Mouse (Mus musculus) stomach, embryonic 16.5 days (tissue): ENCODE results near the gene Pgm5. TPM values are rescaled to one million over a fixed set of nuclear protein-coding genes. Genes with fewer than 3 reads are reported as not detected.
"Not testable (repeated sequence)": the region's sequence is repeated elsewhere in the genome, so short reads cannot be mapped to it uniquely, and the experiment has no call there.

Experiments
- ATAC-seq: fragments of 200-750 bp; cut with Nextera tagmentation; 2 replicates; pipeline ENCODE4 v1.8.0; 2017; ENCODE audit warnings: moderate number of reproducible peaks, moderate TSS enrichment; ENCODE audit not compliant: insufficient read depth, low FRiP score
- H3K27ac ChIP-seq: fragments of 300-500 bp; sonication (generic); 2 replicates; pipeline ENCODE4 v1.5.1; 2014; ENCODE audit warnings: low read length
- H3K27me3 ChIP-seq: fragments of 300-500 bp; sonication (generic); 2 replicates; pipeline ENCODE4 v1.6.1; 2014; ENCODE audit warnings: low read length, control low read depth, mixed read lengths; ENCODE audit not compliant: control insufficient read depth, insufficient read depth
- H3K36me3 ChIP-seq: fragments of 300-500 bp; sonication (generic); 2 replicates; pipeline ENCODE4 v1.6.1; 2014; ENCODE audit warnings: low read length; ENCODE audit not compliant: control insufficient read depth, insufficient read depth
- H3K4me1 ChIP-seq: fragments of 300-500 bp; sonication (generic); 2 replicates; pipeline ENCODE4 v1.6.1; 2014; ENCODE audit warnings: low read length, control low read depth, mixed read lengths; ENCODE audit not compliant: control insufficient read depth, insufficient read depth
- H3K4me2 ChIP-seq: fragments of 300-500 bp; sonication (generic); 2 replicates; pipeline ENCODE4 v1.6.1; 2014; ENCODE audit warnings: low read depth, low read length, mixed read lengths
- H3K4me3 ChIP-seq: fragments of 300-500 bp; sonication (generic); replicated peaks from 2 replicates; pipeline ENCODE4 v1.5.1; 2014; ENCODE audit warnings: mild to moderate bottlenecking, low read length
- H3K9ac ChIP-seq: fragments of 300-500 bp; sonication (generic); 2 replicates; pipeline ENCODE4 v1.6.1; 2014; ENCODE audit warnings: low read length
- H3K9me3 ChIP-seq: fragments of 300-500 bp; sonication (generic); replicated peaks from 2 replicates; pipeline ENCODE4 v1.6.1; 2016; ENCODE audit warnings: low read length, control low read depth; ENCODE audit not compliant: control insufficient read depth
- WGBS: fragments of 180-500 bp; shearing (Covaris S2); extraction: QIAGEN DNeasy Blood & Tissue Kit; methylation state at CpG from one replicate; pipeline ENCODE4 v1.1.7; 2014; 5-methylcytosine and 5-hydroxymethylcytosine counted together
- polyA plus RNA-seq: library from polyadenylated mRNA; unstranded; fragments of >200 nt; fragmentation: Nextera tagmentation; extraction: Ambion mirVana; gene quantifications from 2 replicates; pipeline ENCODE4 v1.2.1, GENCODE M21; 2015

The Pgm5 gene
- polyA plus RNA-seq, 1 experiment from 2014 or later = 10.5 TPM

DNA sequence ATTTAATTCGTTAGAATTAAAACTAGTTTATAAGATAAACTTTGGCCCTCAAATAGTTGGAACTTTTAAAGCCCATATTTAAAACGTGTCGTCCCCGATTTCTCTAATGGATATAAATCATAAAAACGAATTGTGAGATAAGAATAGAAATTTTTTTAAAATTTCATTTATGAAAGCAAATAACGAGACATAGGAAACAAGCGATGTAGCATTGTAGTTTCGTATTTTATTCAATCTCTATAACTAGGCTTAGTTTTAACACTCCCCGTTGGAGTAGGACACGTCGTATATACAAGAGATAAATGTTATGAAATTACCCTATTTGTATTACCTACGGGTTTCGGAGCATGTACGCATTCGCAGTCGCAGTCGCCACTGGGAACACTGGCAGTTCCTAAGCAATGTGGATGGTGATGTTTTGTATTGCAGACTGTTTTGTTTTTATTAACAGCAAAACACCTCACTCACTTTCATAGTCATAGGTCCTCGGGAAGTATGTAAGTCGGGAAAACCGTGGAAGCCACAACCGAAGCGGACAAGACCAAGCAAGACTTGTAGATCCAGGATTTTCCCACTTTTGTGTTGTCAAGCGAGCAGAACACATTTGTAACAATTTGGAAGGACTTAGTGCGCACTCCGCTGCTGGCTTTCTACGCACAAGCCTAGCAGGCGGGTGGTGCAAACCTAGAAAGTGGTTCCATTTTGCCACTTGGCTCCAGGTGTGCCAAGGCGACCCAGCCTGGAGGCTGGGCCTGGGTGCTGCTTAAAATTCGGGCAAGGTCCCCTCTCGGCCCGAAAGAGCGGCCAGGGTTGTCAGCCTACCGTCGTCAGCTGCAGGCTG lies 37.3 kb upstream of the Pgm5 start:
- Histone ChIP-seq H3K4me1 (peaks cover 10% of the 10 kb centered on the region), H3K9ac (no peak overlapping the region), H3K36me3 (no peaks in the 10 kb centered on the region), H3K9me3 (no peaks in the 10 kb centered on the region), H3K27ac (no peak overlapping the region), H3K4me3 (no peak overlapping the region), H3K27me3 (peaks cover 70% of the 10 kb centered on the region), H3K4me2 (no peak overlapping the region; the same call in 1 of the 2 replicates)
- no peak for ATAC-seq
- 4% methylated on average over 34 of the region's 34 CpGs for WGBS

DNA sequence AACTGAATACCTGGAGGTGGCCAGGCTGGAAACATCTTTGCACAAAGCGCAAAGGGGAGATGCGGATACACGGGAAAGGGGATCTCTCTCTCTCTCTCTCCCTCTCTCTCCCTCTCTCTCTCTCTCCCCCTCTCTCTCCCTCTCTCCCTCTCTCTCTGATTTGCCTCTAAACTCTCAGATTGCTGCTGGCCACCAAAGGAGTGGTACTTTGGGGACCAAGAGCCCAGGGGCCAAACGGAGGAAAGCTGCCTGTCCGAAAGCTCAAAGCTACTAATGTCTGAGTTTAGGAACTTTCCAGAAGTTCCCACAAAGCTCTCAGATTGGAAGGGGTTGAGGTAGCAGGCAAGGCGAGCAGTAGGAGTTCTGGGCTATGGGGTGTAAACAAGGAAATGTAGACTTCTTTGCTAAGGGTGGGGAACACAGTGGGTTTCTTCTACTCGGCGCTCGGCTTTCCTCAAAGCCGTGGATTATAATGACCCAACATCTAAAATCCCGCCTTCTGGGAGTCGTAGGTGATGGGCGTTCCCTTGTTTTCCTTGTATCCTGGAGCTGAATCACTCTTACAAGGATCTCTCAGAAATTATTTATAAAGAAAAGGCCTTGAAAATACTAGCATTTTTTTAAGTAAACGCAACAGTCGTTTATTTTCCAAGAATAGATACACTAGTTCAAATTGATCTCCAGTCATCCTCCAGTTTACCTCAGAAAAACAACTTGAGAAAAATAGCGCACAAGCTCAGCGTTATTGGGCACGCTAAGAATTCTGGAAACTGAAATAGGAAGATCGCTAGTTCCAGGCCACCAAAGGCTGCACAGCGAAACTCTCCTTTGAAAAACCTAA lies 36.5 kb upstream of the Pgm5 start:
- Histone ChIP-seq H3K4me3 (no peak overlapping the region), H3K9me3 (no peaks in the 10 kb centered on the region), H3K36me3 (no peaks in the 10 kb centered on the region), H3K9ac (no peak overlapping the region), H3K27ac (no peak overlapping the region), H3K4me1 (peaks cover 10% of the 10 kb centered on the region), H3K4me2 (no peak overlapping the region), H3K27me3 (peaks cover 65% of the 10 kb centered on the region)
- ATAC-seq = no peak
- WGBS = 3% methylated on average over 20 of the region's 20 CpGs

- 3% methylated on average over 57 of the region's 57 CpGs for WGBS
- Histone ChIP-seq H3K27ac (no peak overlapping the region), H3K4me1 (peaks cover 10% of the 10 kb centered on the region), H3K4me3 (peak overlapping the region; percentile 24), H3K36me3 (no peaks in the 10 kb centered on the region), H3K9ac (no peak overlapping the region), H3K27me3 (peaks cover 61% of the 10 kb centered on the region), H3K4me2 (peak overlapping the region; percentile 44), H3K9me3 (no peaks in the 10 kb centered on the region)
- ATAC-seq = no peak
Measured at GRCm38 (mm10) chr19:24897006-24897895, 35.6 kb upstream of the Pgm5 start.

GRCm38 (mm10) chr19:24896536-24896935 lies 34.9 kb upstream of the Pgm5 start:
- Histone ChIP-seq H3K27me3 (peaks cover 54% of the 10 kb centered on the region), H3K4me3 (no peak overlapping the region), H3K9ac (no peak overlapping the region), H3K36me3 (no peaks in the 10 kb centered on the region), H3K4me2 (no peak overlapping the region), H3K27ac (no peak overlapping the region), H3K9me3 (no peaks in the 10 kb centered on the region), H3K4me1 (peaks cover 10% of the 10 kb centered on the region)
- no peak for ATAC-seq
- 18% methylated on average over 4 of the region's 4 CpGs for WGBS

DNA sequence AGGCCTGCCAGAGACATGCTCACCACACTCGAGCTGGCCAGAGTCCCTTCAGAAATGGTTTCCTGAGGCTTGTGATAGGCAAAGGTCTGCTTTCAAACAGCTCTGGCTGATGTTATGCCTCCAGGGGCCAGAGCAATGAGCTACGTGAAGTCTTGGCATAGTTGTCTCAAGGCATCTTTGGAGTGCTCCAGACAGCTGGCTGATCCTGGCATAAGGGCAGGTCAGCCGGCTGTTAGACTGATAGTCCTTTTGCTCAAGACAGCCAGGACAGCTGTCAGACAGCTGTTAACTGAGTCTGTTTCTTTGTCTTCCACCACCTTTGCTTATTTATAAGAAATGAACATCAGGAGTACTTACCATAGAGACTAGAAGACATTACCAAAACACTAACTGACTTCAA lies 25.2 kb upstream of the Pgm5 start:
- no peaks in the 10 kb centered on the region; the same call in 1 of the 2 replicates for H3K4me1 ChIP-seq
- no peaks in the 10 kb centered on the region for H3K27me3 ChIP-seq
- H3K9me3 ChIP-seq = no peaks in the 10 kb centered on the region
- no peak overlapping the region for H3K27ac ChIP-seq
- no peaks in the 10 kb centered on the region for H3K36me3 ChIP-seq
- no peak overlapping the region for H3K9ac ChIP-seq
- 76% methylated on average over 3 of the region's 3 CpGs for WGBS
- H3K4me3 ChIP-seq = no peak overlapping the region
- ATAC-seq = no peak
- no peak overlapping the region for H3K4me2 ChIP-seq

GRCm38 (mm10) chr19:24885504-24885903 lies 23.8 kb upstream of the Pgm5 start:
- Histone ChIP-seq H3K9ac (no peak overlapping the region), H3K4me1 (peaks cover 5% of the 10 kb centered on the region; the same call in 1 of the 2 replicates), H3K36me3 (no peaks in the 10 kb centered on the region), H3K27ac (no peak overlapping the region), H3K4me2 (no peak overlapping the region), H3K4me3 (no peak overlapping the region), H3K27me3 (no peaks in the 10 kb centered on the region), H3K9me3 (no peaks in the 10 kb centered on the region)
- WGBS = 6% methylated on average over 5 of the region's 5 CpGs
- no peak for ATAC-seq

GRCm38 (mm10) chr19:24881237-24881636 lies 19.6 kb upstream of the Pgm5 start:
- H3K4me2 ChIP-seq = no peak overlapping the region
- H3K9ac ChIP-seq = no peak overlapping the region
- no peaks in the 10 kb centered on the region for H3K9me3 ChIP-seq
- H3K4me3 ChIP-seq = no peak overlapping the region
- no peak; the same call in 1 of the 2 replicates for ATAC-seq
- WGBS = 45% methylated on average over 4 of the region's 4 CpGs
- no peak overlapping the region; the same call in 1 of the 2 replicates for H3K27ac ChIP-seq
- H3K27me3 ChIP-seq = no peaks in the 10 kb centered on the region
- no peaks in the 10 kb centered on the region for H3K36me3 ChIP-seq
- H3K4me1 ChIP-seq = peaks cover 5% of the 10 kb centered on the region; the same call in 1 of the 2 replicates

- 60% methylated on average over 23 of the region's 26 CpGs for WGBS
- ATAC-seq, H3K4me1 ChIP-seq, H3K4me2 ChIP-seq, H3K36me3 ChIP-seq, H3K27ac ChIP-seq, H3K27me3 ChIP-seq, H3K9me3 ChIP-seq, H3K9ac ChIP-seq, H3K4me3 ChIP-seq: not testable (repeated sequence)
Measured at GRCm38 (mm10) chr19:24875129-24875870, 13.6 kb upstream of the Pgm5 start, which contains the start of gene Gm10053. TSS of gene Gm10053 (plus strand) at chr19:24875686.
